Mouse (Mus musculus) megakaryocyte, embryonic 14.5 days (primary cell): ENCODE measurements around the gene Snph. TPM values are rescaled to one million over a fixed set of nuclear protein-coding genes. Genes with fewer than 3 reads are reported as not detected.
A peak's percentile ranks its signal among the peaks of the same experiment; 100 is the strongest.
"Not testable (repeated sequence)": the region's sequence is repeated elsewhere in the genome, so short reads cannot be mapped to it uniquely, and the experiment has no call there.

Experiments
- H3K27me3 ChIP-seq: replicated peaks from 2 replicates; pipeline ENCODE3; 2012; ENCODE audit warnings: inconsistent platforms
- H3K36me3 ChIP-seq: replicated peaks from 2 replicates; pipeline ENCODE3; 2012; ENCODE audit warnings: low read length, inconsistent platforms, mixed read lengths
- H3K4me1 ChIP-seq: 2 replicates; pipeline ENCODE4 v1.6.1; 2012; ENCODE audit warnings: inconsistent platforms
- H3K4me3 ChIP-seq: replicated peaks from 2 replicates; pipeline ENCODE3; 2012; ENCODE audit warnings: moderate library complexity, mild to moderate bottlenecking, inconsistent platforms
- H3K9me3 ChIP-seq: 2 replicates; pipeline ENCODE4 v1.6.1; 2012; ENCODE audit warnings: inconsistent platforms
- FLI1 ChIP-seq: IDR thresholded peaks from 2 replicates; pipeline ENCODE4 v1.6.1; 2012; ENCODE audit warnings: low read length, inconsistent platforms, mixed read lengths
- GATA1 ChIP-seq: IDR thresholded peaks from 3 replicates; pipeline ENCODE4 v1.6.1; 2012; ENCODE audit warnings: mixed read lengths, low read length, inconsistent platforms, borderline replicate concordance
- polyA plus RNA-seq: library from polyadenylated mRNA; stranded (reverse); fragments of >175 nt; gene quantifications from 2 replicates; pipeline ENCODE4 v1.2.3, GENCODE M21; 2012; ENCODE audit warnings: low replicate concordance; ENCODE audit not compliant: insufficient read depth

Snph gene
- polyA plus RNA-seq, 1 experiment, result not detected

DNA sequence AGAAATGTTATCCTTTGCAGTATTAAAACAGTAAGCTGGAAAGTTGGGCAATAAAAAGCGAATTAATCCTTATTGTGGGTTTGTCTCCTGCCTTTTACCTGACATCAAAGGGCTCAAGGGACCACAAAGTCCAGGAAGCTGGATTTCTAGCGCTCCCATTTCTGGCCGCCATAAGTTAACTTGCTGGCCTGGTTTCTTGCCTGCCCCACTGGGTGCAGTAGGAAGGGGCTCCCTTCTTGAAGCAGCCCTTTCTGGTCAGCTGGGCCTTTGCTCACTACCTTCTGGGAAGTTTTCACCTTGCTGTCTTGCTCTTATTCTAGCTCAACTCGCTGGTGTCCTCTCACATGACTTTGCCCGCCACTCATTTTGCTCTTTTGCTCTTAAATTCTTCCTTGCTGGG is 589 bp upstream of the Snph start:
- no peak for TF ChIP-seq GATA1
- TF ChIP-seq FLI1, result no peak
- peaks cover 14% of the 10 kb centered on the region for H3K4me1 ChIP-seq
- H3K36me3 ChIP-seq, result no peaks in the 10 kb centered on the region
- H3K4me3 ChIP-seq, result no peak overlapping the region
- 0 out of 2 replicates have a peak, but pooled peaks cover 3% of the 10 kb centered on the region for H3K9me3 ChIP-seq
- peaks cover 63% of the 10 kb centered on the region for H3K27me3 ChIP-seq

DNA sequence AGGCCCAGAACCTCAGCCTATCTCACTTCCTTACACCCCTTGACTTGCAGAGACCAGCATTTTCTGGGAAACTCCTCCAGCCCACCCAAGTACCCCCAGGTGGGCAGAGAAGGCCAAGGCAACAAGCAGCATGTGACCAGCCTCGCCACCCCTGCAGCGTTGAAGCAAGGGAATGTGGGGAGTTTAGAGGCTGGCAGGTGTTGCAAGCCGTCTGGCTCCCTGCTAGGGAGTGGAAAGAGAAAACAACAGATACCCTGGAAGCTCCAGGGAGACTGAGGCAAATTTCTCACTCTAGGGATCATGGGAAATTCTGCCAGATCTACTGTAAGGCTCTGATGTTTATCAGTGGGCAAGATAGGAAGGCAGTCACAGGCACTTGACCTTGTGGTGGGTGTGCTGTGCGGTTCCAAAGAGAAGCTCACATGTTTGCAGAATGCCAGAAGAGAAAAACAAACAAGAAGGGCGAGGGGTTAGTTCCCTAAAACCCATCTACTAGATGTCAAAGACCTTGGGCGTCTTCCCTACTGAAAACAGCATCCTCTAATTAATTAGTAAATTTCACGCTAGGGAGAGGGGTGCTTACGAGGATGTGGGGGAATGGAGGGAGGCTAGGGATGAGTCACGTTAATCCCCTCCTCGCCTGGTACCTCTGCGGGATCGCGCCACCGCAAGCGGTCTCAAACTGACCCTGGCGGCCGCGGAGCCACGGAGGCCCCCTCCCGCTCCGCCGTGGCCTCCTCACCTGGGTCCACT is 811 bp downstream of the Snph start:
- Histone ChIP-seq H3K4me1 (peaks cover 14% of the 10 kb centered on the region), H3K4me3 (peak overlapping the region; percentile 87)

DNA sequence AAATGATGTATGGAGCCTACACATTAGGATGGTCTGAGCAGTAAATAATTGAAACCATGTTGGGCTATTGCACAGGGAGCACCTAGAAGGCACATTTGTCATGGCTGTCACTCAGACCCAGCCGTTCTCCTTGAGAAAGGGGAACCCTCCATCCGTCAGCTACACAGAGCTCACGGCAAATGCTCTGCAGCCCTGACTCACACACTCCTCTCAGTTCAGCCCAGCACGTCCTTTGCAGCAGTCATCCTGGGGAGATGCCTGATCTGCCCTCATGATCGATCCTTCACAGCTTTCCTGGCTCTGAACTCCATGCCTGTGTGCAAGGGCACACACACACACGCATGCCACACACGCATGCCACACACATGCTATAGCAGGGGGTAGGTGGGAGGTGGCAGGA is 3.1 kb downstream of the Snph start:
- no peak for TF ChIP-seq FLI1
- no peak for TF ChIP-seq GATA1
- H3K4me3 ChIP-seq, result no peak overlapping the region
- H3K4me1 ChIP-seq, result peaks cover 14% of the 10 kb centered on the region
- 0 out of 2 replicates have a peak, but pooled peaks cover 3% of the 10 kb centered on the region for H3K9me3 ChIP-seq
- peaks cover 71% of the 10 kb centered on the region for H3K27me3 ChIP-seq
- H3K36me3 ChIP-seq, result no peaks in the 10 kb centered on the region

More for the DNA sequence above, 811 bp downstream of the Snph start:
- no peaks in the 10 kb centered on the region for H3K36me3 ChIP-seq
- H3K9me3 ChIP-seq, result 0 out of 2 replicates have a peak, but pooled peaks cover 3% of the 10 kb centered on the region
- peaks cover 67% of the 10 kb centered on the region for H3K27me3 ChIP-seq
- TF ChIP-seq FLI1 (no peak), GATA1 (no peak)

DNA sequence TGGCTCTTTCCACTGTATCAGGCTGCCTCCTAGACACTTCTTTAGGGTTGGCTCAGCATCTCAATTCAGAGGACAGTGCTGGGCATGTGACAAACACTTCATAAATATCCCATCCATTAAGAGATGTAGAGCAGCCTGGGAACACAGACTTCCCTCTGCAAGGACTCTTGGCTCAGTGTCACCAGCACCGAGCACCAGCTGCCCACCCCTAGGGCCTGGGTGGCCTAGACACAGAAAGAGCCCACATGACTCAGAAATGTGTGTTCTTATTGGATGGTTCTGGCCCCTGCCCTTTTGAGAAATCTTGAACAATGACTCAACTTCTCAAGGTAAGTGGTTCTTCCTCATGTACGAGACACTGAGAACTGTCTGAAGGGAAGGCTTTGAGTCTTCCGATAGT is 4.4 kb downstream of the Snph start:
- no peak for TF ChIP-seq GATA1
- TF ChIP-seq FLI1, result no peak
- H3K36me3 ChIP-seq, result no peaks in the 10 kb centered on the region
- H3K27me3 ChIP-seq, result peaks cover 67% of the 10 kb centered on the region

DNA sequence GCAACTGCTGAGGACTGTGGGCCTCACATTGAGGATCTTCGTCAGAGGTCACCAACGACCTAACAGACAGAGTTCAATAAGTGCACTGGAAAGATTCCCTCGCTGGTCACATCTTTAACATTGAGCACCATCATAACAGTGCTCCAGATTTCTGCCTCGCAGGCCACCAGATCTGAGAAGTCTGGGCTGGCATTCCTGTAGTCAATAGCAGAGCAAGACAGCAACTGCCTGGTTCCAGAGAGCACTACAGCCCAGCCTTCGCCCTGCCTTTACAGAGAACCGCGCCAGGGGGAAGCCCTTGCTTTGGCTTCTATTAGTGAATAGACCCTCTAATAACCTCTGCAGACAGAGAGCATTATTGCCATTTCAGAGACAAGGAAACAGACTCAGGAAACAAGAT is 6.1 kb downstream of the Snph start:
- H3K36me3 ChIP-seq, result no peaks in the 10 kb centered on the region
- TF ChIP-seq GATA1 (no peak), FLI1 (no peak)
- H3K4me1 ChIP-seq, result peaks cover under 1% of the 10 kb centered on the region; the same call in 1 of the 2 replicates
- 0 out of 2 replicates have a peak, but pooled peaks cover 1% of the 10 kb centered on the region for H3K9me3 ChIP-seq
- peaks cover 63% of the 10 kb centered on the region for H3K27me3 ChIP-seq
- H3K4me3 ChIP-seq, result no peak overlapping the region

More for the DNA sequence above, 4.4 kb downstream of the Snph start:
- 0 out of 2 replicates have a peak, but pooled peaks cover 3% of the 10 kb centered on the region for H3K9me3 ChIP-seq
- H3K4me1 ChIP-seq, result peaks cover 14% of the 10 kb centered on the region
- no peak overlapping the region for H3K4me3 ChIP-seq

DNA sequence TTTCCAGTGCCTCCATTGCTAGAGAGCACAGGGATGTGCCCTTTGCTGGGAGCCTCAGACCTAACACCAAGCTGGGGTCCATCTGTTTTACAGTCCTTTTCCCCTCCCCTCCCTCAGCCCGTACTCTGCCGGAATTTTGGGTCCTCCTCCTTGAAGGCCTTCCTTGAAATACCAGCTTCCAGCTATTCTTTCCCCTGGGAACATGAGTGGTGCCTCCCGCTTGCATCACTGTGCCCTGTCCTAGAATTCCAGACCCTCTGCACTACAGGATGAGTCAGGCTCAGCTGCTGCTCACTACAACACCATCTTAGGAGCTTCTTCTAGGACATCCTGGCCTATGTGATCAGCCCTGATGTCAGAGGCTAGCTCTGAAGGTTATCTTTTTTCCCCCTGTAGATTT is 8.6 kb downstream of the Snph start:
- H3K36me3 ChIP-seq, result no peaks in the 10 kb centered on the region
- H3K4me1 ChIP-seq, result no peaks in the 10 kb centered on the region
- no peak overlapping the region for H3K4me3 ChIP-seq
- H3K9me3 ChIP-seq, result no peaks in the 10 kb centered on the region
- peaks cover 42% of the 10 kb centered on the region for H3K27me3 ChIP-seq
- TF ChIP-seq GATA1 (no peak), FLI1 (no peak)

DNA sequence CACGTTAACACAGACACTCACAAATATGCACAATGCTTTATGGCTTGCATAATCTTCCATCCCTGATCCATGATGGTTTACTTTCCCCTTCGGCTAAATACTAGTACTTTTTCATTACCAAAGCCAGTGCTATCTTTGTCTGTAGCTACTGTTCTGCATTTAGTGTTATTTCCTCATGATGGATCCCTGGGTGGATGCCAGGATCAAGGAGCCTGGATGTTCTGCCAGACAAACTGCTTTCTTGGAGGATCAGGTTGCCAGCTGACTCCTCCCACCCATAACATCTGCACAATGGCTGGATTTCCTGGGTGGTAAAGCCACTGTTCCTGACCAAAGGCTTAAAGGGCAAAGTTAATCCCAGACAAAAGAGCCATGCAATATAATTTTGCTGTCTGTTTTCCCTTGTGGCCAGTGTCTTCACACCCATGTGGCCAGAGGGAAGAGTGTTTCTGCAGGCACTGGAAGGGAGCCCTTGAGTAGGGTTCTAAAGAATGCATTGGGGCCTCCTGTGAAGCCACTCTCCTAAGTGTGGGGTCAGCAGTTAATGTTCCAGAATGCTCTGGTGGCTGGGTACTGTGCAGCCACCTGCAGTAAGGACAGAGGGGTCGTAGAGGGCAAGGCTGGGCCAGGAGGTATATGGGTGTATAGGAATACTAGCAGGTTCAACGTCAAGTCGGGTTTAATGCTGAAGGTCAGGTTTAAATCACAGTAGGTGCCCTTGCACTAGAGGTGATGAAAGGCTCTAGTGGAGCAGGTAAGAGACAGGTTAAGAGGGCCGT is 15.7 kb downstream of the Snph start:
- no peaks in the 10 kb centered on the region for H3K36me3 ChIP-seq
- no peaks in the 10 kb centered on the region for H3K9me3 ChIP-seq
- peaks cover 44% of the 10 kb centered on the region for H3K27me3 ChIP-seq
- TF ChIP-seq FLI1 (no peak), GATA1 (no peak)
- H3K4me1 ChIP-seq, result no peaks in the 10 kb centered on the region
- H3K4me3 ChIP-seq, result peak overlapping the region; percentile 1

DNA sequence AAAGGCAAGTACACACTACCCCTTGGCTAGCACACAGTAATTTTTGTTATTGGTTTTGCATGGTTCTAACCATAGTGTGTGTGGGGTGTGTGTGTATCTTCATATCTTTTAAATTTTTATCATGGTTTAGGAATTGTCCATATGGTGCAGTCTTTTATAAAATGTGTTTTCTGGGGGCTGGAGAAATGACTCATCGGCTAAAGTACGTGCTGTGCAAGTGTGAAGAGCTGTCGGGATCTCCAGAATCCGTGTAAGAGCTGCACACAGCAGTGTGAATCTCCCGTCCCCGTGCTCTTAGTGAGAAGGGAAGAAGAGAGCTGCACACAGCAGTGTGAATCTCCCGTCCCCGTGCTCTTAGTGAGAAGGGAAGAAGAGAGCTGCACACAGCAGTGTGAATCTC is 16.6 kb downstream of the Snph start:
- not testable (repeated sequence) for H3K36me3 ChIP-seq, H3K4me3 ChIP-seq, H3K4me1 ChIP-seq, H3K9me3 ChIP-seq
- peaks cover 47% of the 10 kb centered on the region for H3K27me3 ChIP-seq

DNA sequence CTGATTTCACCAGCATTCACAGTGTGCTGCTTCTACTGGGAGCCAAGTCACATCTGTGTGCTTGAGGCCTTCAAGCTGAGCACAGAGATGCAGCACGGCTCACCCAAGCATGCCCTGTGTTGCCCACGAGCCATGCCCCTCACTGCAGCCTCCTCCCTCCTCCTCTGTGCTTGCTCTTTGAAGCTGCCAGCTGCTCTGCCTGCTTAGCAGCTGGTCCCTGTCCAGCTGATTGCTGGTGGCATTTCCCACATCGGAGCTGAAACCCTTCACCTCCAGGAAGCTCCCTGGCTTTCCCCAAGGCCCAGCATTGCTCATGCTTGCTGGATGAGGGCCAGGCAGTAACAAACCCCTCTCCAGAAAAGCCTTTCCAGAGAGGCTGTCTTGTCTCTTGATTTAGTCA is 22.4 kb downstream of the Snph start:
- TF ChIP-seq GATA1, result no peak
- no peak for TF ChIP-seq FLI1
- Histone ChIP-seq H3K4me1 (peaks cover 16% of the 10 kb centered on the region), H3K36me3 (no peaks in the 10 kb centered on the region), H3K27me3 (peaks cover 43% of the 10 kb centered on the region), H3K9me3 (no peaks in the 10 kb centered on the region), H3K4me3 (peak overlapping the region; percentile 16)

DNA sequence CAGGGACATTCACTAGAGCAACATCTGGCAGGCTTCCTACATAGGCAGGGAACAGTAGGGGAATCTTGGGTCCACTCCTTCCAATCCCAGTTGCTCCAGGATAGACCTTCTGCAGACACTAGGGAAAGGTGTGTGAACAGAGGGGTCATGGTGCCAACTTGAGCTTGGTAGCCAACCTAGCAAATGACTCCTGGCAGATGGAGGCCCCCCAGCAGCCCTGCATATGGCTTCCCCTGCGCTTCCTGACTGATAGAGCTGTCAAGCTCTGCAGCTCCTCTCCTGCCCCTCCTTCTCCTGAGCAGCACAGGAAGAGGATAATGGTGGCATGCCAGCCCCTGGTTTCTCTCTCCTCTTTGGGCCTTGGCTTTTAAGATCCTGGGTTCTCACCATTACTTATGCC is 24.0 kb downstream of the Snph start:
- no peaks in the 10 kb centered on the region for H3K36me3 ChIP-seq
- H3K4me1 ChIP-seq, result peaks cover 16% of the 10 kb centered on the region
- H3K9me3 ChIP-seq, result no peaks in the 10 kb centered on the region
- H3K4me3 ChIP-seq, result no peak overlapping the region
- H3K27me3 ChIP-seq, result peaks cover 47% of the 10 kb centered on the region
- no peak for TF ChIP-seq FLI1
- TF ChIP-seq GATA1, result no peak
